Mouse (Mus musculus): ENCODE data around the gene Trp53i13. TPM values are rescaled to one million over a fixed set of nuclear protein-coding genes. Genes with fewer than 3 reads are reported as not detected.

The Trp53i13 gene
- total RNA-seq, 4 experiments from 2014 or later: 3.3 to 6.0 (median 3.8) TPM

GRCm38 (mm10) chr11:77492311-77492871, 23.4 kb downstream of the Trp53i13 start:
- DNase-seq (ENCODE audit: low spot score in 2 of 2): no peak

- DNase-seq (ENCODE audit: low spot score in 2 of 2): peak in 1 of 2 experiments; percentile 56
Measured at GRCm38 (mm10) chr11:77491502-77492291, 24.1 kb downstream of the Trp53i13 start.

- DNase-seq (ENCODE audit: low spot score in 2 of 2): peak; percentile 75 to 81
Measured at GRCm38 (mm10) chr11:77491123-77491501, 24.7 kb downstream of the Trp53i13 start.

- DNase-seq (ENCODE audit: low spot score in 2 of 2): no peak
Measured at GRCm38 (mm10) chr11:77490451-77490850, 25.3 kb downstream of the Trp53i13 start.

- peak in 1 of 2 experiments; percentile 60 for DNase-seq (ENCODE audit: low spot score in 2 of 2)
Measured at GRCm38 (mm10) chr11:77489591-77490235, 26.1 kb downstream of the Trp53i13 start, which contains the start of gene Ankrd13b. TSS of gene Ankrd13b (minus strand) at chr11:77489678.

- DNase-seq (ENCODE audit: low spot score in 2 of 2): no peak
Measured at GRCm38 (mm10) chr11:77488771-77489581, 26.8 kb downstream of the Trp53i13 start.

- no peak for DNase-seq (ENCODE audit: low spot score in 2 of 2)
Measured at GRCm38 (mm10) chr11:77486798-77487197, 29.0 kb downstream of the Trp53i13 start.

GRCm38 (mm10) chr11:77485229-77485628, 30.6 kb downstream of the Trp53i13 start:
- DNase-seq (ENCODE audit: low spot score in 2 of 2): no peak

GRCm38 (mm10) chr11:77483510-77484255, 32.1 kb downstream of the Trp53i13 start:
- no peak for DNase-seq (ENCODE audit: low spot score in 2 of 2)

GRCm38 (mm10) chr11:77483043-77483442, 32.7 kb downstream of the Trp53i13 start:
- DNase-seq (ENCODE audit: low spot score in 2 of 2): no peak

GRCm38 (mm10) chr11:77476895-77477294, 38.9 kb downstream of the Trp53i13 start:
- DNase-seq (ENCODE audit: low spot score in 2 of 2): no peak

GRCm38 (mm10) chr11:77476216-77476615, 39.6 kb downstream of the Trp53i13 start:
- no peak for DNase-seq (ENCODE audit: low spot score in 2 of 2)

- no peak for DNase-seq (ENCODE audit: low spot score in 2 of 2)
Measured at GRCm38 (mm10) chr11:77472775-77473174, 43.0 kb downstream of the Trp53i13 start.

- DNase-seq (ENCODE audit: low spot score in 2 of 2): no peak
Measured at GRCm38 (mm10) chr11:77471407-77471806, 44.4 kb downstream of the Trp53i13 start.

GRCm38 (mm10) chr11:77468397-77468796, 47.4 kb downstream of the Trp53i13 start:
- DNase-seq (ENCODE audit: low spot score in 2 of 2): no peak

- peak; percentile 63 to 64 for DNase-seq (ENCODE audit: low spot score in 2 of 2)
Measured at GRCm38 (mm10) chr11:77467784-77468183, 48.0 kb downstream of the Trp53i13 start.

GRCm38 (mm10) chr11:77467157-77467556, 48.6 kb downstream of the Trp53i13 start:
- DNase-seq (ENCODE audit: low spot score in 2 of 2): peak; percentile 53 to 66

- no peak for DNase-seq (ENCODE audit: low spot score in 2 of 2)
Measured at GRCm38 (mm10) chr11:77466544-77466943, 49.2 kb downstream of the Trp53i13 start.

- no peak for DNase-seq (ENCODE audit: low spot score in 2 of 2)
Measured at GRCm38 (mm10) chr11:77465111-77465510, 50.7 kb downstream of the Trp53i13 start.

GRCm38 (mm10) chr11:77464684-77465083, 51.1 kb downstream of the Trp53i13 start:
- DNase-seq (ENCODE audit: low spot score in 2 of 2): no peak

- DNase-seq (ENCODE audit: low spot score in 2 of 2): no peak
Measured at GRCm38 (mm10) chr11:77463786-77464185, 52.0 kb downstream of the Trp53i13 start.
